Mouse (Mus musculus) left cerebral cortex, postnatal 25 days (tissue): ENCODE measurements around the gene Pmm2. TPM values are rescaled to one million over a fixed set of nuclear protein-coding genes. Genes with fewer than 3 reads are reported as not detected.

Source experiments
- DNase-seq, 2 experiments: peaks; one replicate each; pipeline ENCODE4 v3.0.0; 2022; ENCODE audit warnings: low spot score in 2 of 2, mixed read lengths in 1 of 2
- intact Hi-C: fragments of 180-260 bp; cut with DNase I; formaldehyde crosslinking; loops from one replicate; pipeline ENCODE4 v1.15.1; 2025
- total RNA-seq, 2 experiments: library from RNA; stranded (reverse); gene quantifications; 2 replicates each; pipeline ENCODE4 v1.2.3; 2021

The Pmm2 gene
- total RNA-seq, 2 experiments from 2014 or later: 26.8 to 31.0 TPM

- no peak for DNase-seq
- intact Hi-C loops: loop anchor here (2.0 kb wide), 1 partner anchor 31 kb away; no protein-coding TSS in a partner anchor
Observed at GRCm38 (mm10) chr16:8675559-8675958, 38.1 kb downstream of the Pmm2 start.

GRCm38 (mm10) chr16:8676228-8676627 is 38.8 kb downstream of the Pmm2 start:
- DNase-seq: no peak
- intact Hi-C loops: loop anchor here (1.0 to 2.0 kb wide), 2 partner anchors 182 to 265 kb away; no protein-coding TSS in a partner anchor

- DNase-seq: peak in 1 of 2 experiments; percentile 54
- intact Hi-C loops: loop anchor here (1.0 to 2.0 kb wide), 2 partner anchors 182 to 266 kb away; no protein-coding TSS in a partner anchor
Observed at GRCm38 (mm10) chr16:8676800-8677199, 39.3 kb downstream of the Pmm2 start.

GRCm38 (mm10) chr16:8678035-8678434 is 40.6 kb downstream of the Pmm2 start:
- no peak for DNase-seq
- intact Hi-C loops: no loop called here

DNA sequence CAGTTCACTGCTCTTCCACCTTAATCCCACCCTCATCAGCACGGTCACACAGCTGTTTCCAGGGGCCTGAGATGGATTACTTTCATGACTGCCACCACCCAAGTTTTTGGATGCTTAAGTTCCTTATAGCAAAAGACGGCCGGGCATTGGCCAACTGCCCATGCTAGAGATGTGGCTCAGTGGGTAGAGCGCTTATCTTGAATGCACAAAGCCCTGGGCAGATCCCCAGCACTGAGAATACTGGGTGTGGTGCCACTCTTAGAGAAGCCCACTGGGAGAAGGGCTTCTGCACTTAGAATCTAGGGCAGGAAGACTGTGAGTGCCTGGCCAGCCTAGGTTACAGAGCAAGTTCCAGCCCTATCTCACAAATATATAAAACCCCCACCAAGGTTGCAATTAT is 41.2 kb downstream of the Pmm2 start:
- intact Hi-C loops: no loop called here
- no peak for DNase-seq

DNA sequence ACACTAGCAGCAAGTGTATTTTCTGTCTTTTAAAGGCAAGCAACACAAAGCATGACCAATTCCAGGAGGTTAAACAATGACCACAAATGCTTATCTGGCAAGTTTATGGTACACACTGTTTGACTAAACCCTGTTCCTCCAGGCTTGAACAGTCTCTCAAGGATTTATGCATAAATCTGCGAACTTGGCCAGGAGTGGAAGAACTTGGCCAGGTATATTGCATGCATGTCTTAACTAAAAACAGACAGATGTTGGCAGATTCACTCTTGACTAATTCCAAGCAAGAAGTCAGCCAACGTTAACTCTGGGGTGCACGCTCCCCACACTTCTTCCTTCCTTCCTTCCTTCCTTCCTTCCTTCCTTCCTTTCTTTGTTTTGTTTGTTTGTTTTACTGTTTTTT is 42.3 kb downstream of the Pmm2 start:
- intact Hi-C loops: loop anchor here (10.0 kb wide), 1 partner anchor 155 kb away; the partner anchor contains the start of gene 1810013L24Rik
- DNase-seq: no peak

GRCm38 (mm10) chr16:8680470-8680869 is 43.0 kb downstream of the Pmm2 start, which contains the start of gene Gm5767:
TSS of gene Gm5767 (plus strand) at chr16:8680770.
- no peak for DNase-seq
- intact Hi-C loops: loop anchor here (10.0 kb wide), 1 partner anchor 154 kb away; the partner anchor contains the start of gene 1810013L24Rik

- intact Hi-C loops: loop anchor here (10.0 kb wide), 1 partner anchor 150 kb away; the partner anchor contains the start of gene 1810013L24Rik
- DNase-seq: no peak
Observed at GRCm38 (mm10) chr16:8685087-8685486, 47.6 kb downstream of the Pmm2 start.

DNA sequence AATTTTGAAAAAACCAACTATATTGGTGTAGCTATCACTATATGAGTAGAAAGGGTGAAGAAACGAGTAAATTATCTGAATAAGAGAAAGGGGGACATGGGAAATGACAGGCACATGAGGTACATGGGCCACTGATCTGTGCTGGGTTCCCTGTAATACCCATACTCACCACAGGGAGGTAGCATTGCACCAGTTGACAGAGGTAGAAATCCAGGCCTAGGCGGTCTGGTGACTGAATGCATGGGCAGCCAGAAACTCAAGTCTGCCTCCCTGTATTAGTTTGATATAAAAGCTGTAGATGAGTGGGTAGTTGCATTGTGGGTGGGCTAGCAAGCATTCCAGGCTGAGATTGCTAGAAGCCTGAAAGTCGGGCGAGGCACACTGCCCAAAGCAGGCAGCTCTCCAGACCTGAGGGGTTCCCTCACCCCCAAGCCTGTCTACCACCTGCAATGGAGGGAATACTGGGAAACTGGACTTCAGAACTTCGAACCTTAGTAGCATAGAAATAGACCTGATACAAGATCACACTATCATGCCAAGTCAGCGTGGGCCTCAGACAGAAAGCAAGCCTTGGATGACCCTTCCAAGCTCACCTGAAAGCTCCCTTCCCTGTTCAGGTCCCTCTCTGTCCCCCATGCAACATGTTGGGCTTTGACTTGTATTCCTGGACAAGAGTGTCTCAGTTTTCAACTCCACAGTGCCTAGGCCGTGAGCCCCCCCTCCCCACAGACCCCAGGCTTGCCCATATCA is 48.8 kb downstream of the Pmm2 start:
- intact Hi-C loops: loop anchor here (1.0 to 10.0 kb wide), 3 partner anchors 83 to 183 kb away; partner anchors contain the start of gene 1810013L24Rik
- peak; percentile 76 to 85 for DNase-seq

- intact Hi-C loops: loop anchor here (1.0 to 10.0 kb wide), 3 partner anchors 82 to 182 kb away; partner anchors contain the start of gene 1810013L24Rik
- DNase-seq: no peak
Observed at GRCm38 (mm10) chr16:8686871-8687535, 49.5 kb downstream of the Pmm2 start.

DNA sequence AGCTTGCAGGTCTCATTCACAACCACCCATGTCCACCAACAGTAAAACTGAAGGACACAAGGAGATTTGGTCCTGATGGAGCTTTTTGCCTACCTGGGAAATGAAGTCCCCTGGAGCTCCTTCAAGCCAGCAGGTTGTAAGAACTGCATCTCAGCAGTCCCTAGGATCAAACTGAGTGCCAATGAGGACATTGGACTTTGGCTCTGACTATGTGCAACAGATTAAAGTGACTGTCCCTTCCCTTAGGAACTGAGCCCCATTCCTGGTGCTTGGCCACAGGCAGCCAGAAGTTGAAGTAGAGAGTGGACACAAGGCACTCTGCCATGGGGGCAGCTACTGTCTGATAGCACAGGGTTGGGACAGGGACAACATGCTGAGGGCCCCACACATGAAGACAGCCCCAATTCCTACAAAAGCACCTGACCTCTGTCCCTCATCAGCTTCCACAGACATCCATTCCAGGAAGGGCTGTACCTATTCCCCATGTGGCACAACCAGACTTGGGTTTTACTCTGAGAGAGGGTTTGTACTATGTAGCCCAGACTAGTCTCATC is 50.2 kb downstream of the Pmm2 start:
- DNase-seq: no peak
- intact Hi-C loops: loop anchor here (10.0 kb wide), 1 partner anchor 147 kb away; the partner anchor contains the start of gene 1810013L24Rik

- intact Hi-C loops: loop anchor here (10.0 kb wide), 1 partner anchor 145 kb away; the partner anchor contains the start of gene 1810013L24Rik
- DNase-seq: peak; percentile 40 to 44
Observed at GRCm38 (mm10) chr16:8689979-8690656, 52.6 kb downstream of the Pmm2 start.

- intact Hi-C loops: no loop called here
- no peak for DNase-seq
Observed at GRCm38 (mm10) chr16:8691206-8691605, 53.7 kb downstream of the Pmm2 start.

DNA sequence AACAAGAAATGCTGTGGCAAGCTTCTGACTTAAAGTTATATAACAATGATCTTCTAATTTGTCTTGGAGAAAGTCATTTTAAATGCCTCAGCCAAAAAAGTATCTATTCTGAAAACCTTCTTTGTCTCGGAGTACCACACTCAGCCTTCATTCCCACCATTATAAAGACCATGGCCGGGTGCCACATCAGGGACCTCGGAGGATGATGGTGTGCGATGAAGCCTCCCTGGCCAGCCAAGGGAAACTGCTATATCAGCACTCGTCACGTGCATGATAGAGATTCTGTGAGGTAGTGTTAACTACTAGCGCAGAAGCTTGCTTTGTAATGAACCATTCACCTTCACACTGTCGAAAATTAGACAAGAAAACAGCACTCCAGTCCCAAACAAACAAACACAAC is 62.1 kb downstream of the Pmm2 start:
- no peak for DNase-seq
- intact Hi-C loops: no loop called here

DNA sequence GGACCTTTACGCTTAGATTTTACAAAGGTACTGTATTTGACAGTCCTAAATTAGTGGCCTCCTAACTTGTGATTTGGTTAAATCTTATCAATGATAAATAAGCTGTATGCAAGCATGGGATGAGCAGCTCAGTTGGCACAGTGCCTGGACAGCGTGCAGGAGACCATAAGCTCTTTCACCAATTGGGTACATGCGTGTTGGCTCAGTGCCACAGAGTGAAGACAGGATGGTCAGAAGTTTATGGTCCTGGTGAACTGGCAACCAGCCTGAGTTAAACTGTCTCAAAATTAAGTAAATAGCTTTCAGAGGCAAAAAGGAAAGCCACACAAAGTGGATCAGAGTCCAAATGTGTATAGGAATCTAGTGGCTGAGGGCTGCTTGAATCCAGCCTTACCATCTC is 63.1 kb downstream of the Pmm2 start:
- no peak for DNase-seq
- intact Hi-C loops: no loop called here

DNA sequence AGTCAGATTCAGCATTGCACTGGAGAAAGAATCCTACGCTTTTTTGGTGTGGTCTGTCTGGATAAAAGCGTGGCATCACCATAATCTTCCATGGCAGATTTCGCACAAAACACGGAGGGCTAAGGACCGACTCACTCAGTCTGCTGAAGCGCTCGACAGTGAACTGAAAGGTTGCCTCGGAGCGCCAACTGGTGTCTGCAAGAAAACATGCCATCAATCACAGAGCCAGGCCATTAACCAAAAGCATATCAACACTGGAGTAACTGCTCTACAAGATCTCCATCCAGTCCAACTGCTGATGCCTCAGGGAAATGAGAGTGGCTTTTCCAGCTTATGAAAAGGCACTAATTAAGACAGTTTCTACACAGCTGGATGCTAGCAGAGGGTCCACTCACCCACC is 74.5 kb downstream of the Pmm2 start:
- intact Hi-C loops: loop anchor here (2.0 kb wide), 1 partner anchor 57 kb away; no protein-coding TSS in a partner anchor
- no peak for DNase-seq
